Mouse (Mus musculus) B cell, adult 67 days (primary cell): ENCODE data around the gene Top1. TPM values are rescaled to one million over a fixed set of nuclear protein-coding genes. Genes with fewer than 3 reads are reported as not detected.

Source experiments
- total RNA-seq, 2 experiments: library from RNA; stranded (reverse); gene quantifications; 4 replicates each; pipeline ENCODE4 v1.2.4; 2023

Gene Top1
- total RNA-seq: 100 to 1,000 TPM; 134 to 146 TPM

GRCm38 (mm10) chr2:160645614-160646137 is at the start of gene Top1:
Gene Top1 (plus strand): TSS chr2:160645888.

DNA sequence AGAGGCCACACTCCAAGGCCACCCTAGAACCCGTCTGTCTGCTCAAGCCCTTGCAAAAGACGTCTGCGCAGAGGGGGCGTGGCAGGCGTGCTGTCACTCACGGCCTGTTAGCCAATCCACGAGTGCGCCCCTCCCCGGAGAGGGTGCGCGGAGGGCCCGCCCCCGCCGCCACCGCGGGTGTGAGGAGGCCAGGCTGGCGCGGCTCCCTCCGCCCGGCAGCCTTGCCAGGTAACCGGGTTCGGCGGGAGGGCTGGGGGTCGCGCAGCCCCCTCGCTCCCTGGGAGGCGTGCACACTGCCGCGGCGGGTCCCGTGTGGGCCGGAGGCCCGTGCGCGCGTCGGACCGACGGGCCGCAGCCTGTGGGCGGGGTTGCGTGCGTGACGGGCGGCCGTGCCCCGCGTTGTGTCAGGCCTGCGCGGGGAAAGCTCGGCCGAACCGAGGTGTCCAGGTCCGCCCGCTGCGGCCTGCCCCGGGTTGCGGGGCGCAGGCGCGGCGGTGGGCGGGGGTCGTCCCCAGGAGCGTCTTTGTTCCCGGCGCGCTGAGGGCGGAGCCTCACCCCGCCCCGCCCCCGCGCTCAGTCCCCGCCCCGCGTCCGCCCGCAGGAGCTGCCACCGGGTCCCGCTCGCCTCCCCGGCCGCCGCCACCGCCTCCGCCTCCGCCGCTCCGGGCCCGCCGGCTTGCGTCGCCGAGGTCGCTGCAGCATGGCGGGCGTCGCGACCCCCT is 85.6 kb downstream of the Top1 start, which contains the start of gene Plcg1:
TSS of gene Plcg1 (plus strand) at position 184 of the 722 bp plus-strand sequence.

Other genes with a start within 250 kb of the Top1 start
- gene Plcg1, start 85.4 kb downstream of the Top1 start, total RNA-seq: 10 to 100 TPM; 43.5 to 47.6 TPM
- 1 to 10 TPM; 4.6 to 6.1 TPM for gene Zhx3, start 227.1 kb downstream of the Top1 start, total RNA-seq
- gene Lpin3, start 234.8 kb downstream of the Top1 start, total RNA-seq: not detected